Mouse (Mus musculus): ENCODE data around the gene Zfp330. TPM values are rescaled to one million over a fixed set of nuclear protein-coding genes. Genes with fewer than 3 reads are reported as not detected.

Gene Zfp330
- 69.1 TPM for polyA plus RNA-seq (2017; shearing (Covaris generic))

DNA sequence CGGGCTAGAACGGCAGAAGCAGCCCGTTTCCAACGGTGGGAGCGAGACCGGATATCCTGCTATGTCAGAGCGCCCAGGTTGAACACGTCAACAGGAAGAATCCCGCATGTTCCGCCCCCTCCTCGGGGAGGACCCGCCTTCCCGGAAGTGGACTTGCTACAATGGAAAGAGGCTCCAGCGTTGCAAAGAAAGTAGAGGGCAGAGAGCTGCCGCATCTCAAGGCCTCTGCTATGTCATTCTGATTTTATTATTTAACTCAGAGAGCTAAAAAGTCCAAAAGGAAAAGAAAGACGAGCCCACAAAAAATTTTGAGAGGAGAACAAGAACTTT, at the start of gene Zfp330:
TSS of gene Zfp330 (minus strand) at position 68 of the 330 bp plus-strand sequence.

Other genes starting within 250 kb of the Zfp330 start
- gene Rnf150, start 89.2 kb upstream of the Zfp330 start, polyA plus RNA-seq (2017; shearing (Covaris generic)) = not detected

Data from CD4-positive, CD25-positive, alpha-beta regulatory T cell (primary cell).